Mouse (Mus musculus): ENCODE measurements around the gene Capn3.

DNA sequence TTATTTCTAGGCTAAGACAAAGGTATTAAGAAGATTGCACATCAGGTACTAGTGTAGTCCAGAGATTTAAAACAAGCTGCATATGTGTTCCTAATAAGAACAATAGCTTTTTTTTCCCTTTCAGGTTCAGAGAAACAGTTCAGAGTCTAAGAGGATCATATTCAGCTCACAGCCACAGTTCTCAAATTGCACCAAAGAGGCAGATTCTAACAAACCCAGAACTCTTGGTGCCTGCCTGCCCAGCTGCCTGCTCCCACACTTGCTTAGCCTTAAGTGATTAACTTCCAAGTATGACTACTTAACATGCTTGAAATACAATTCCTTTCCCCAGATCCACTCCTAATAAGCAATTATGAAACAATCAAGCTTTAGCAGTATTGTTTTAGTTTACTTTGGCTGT is 41.7 kb upstream of the Capn3 start:
- TF ChIP-seq CTCF (IDR thresholded peaks at IDR 0.05; ENCODE audit: low read depth): no peak
- no peak for TF ChIP-seq EP300 (optimal IDR thresholded peaks at IDR 0.05)

Measured in stomach, postnatal 0 days (tissue).